22 mouse cellular contexts compared by ENCODE assay signal in the genomic region with DNA sequence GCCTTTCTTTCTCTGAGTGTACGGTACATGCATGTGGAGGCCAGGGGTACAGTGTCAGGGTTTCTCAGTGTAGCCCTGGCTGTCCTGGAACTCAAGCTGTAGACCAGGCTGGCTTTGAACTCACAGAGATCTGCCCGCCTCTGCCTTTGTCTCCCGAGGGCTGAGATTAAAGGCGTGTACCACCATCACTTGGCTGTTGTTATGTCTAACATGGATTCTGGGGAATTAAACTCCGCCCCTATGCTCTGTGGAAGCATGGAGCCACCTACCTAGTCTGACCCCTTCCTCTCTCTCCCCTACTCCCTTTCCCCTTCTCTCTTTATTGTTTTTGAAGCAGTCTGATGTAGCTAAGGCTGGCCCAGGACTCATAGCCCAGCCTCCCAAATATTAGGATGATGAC. TPM values are rescaled to one million over a fixed set of nuclear protein-coding genes. Genes with fewer than 3 reads are reported as not detected.
DNase-seq lines count a peak whose midpoint lies in the region; ATAC-seq and TF ChIP-seq lines count a peak whose summit lies in the region.
"Had no signal": no experiment of that assay in that cellular context is flagged by ENCODE, and none has a peak within 500 bp of the region (broad histone marks: within the 10 kb centered on the region; RNA-seq: fewer than 3 reads in every experiment).

No protein-coding gene starts in this region.

- TF ChIP-seq POLR2A in ES-Bruce4 (IDR thresholded peaks at IDR 0.05; ENCODE audit: insufficient read depth, low read length): no peak
- TF ChIP-seq POLR2A in thymus, adult 2 months (IDR thresholded peaks at IDR 0.05; ENCODE audit: control insufficient read depth, extremely low read depth, insufficient read depth, low read length, poor library complexity): no peak

- H3K27me3 ChIP-seq in ES-Bruce4 (ENCODE audit: control insufficient read depth, insufficient read depth, low read length, poor library complexity, severe bottlenecking): no peaks in the 10 kb centered on the region
- H3K27me3 ChIP-seq in forebrain, embryonic 11.5 days (ENCODE audit: control insufficient read depth, insufficient read depth, low read length): no peaks in the 10 kb centered on the region
- no peaks in the 10 kb centered on the region for H3K27me3 ChIP-seq in thymus, adult 2 months (ENCODE audit: control insufficient read depth, insufficient read depth, low read length)
- H3K27me3 ChIP-seq in heart, embryonic 11.5 days (ENCODE audit: control insufficient read depth, insufficient read depth, low read length): 0 out of 2 replicates have a peak, but pooled peaks cover 3% of the 10 kb centered on the region
- H3K27me3 ChIP-seq: embryonic facial prominence, embryonic 12.5 days had no signal

- no peak for DNase-seq in ES-E14 (ENCODE audit: low read depth, low spot score)
- DNase-seq in ZHBTc4 (ENCODE audit: low read depth, low spot score): peak; percentile 74
- no peak for DNase-seq in forebrain, embryonic 11.5 days (ENCODE audit: low spot score)
- DNase-seq in thymus, adult 2 months: no peak
- no peak for DNase-seq in lung, postnatal 36 days
- DNase-seq: adrenal gland, adult 2 months; adrenal gland, postnatal 10 days; adrenal gland, postnatal 25 days; cerebellum, adult 11 months; cerebellum, adult 18-20 months; cerebellum, adult 8-10 months; cerebellum, adult 9-11 months; cerebellum, postnatal 14 days; cerebellum, postnatal 36 days; embryo, embryonic 11 days had no signal

- no peak overlapping the region for H3K4me2 ChIP-seq in forebrain, embryonic 11.5 days (ENCODE audit: low read depth, low read length, severe bottlenecking)
- no peak overlapping the region for H3K4me2 ChIP-seq in heart, embryonic 11.5 days
- H3K4me2 ChIP-seq: embryonic facial prominence, embryonic 12.5 days; forebrain, embryonic 12.5 days had no signal

- H3K4me1 ChIP-seq in ES-Bruce4 (ENCODE audit: control insufficient read depth, insufficient read depth, low read length) (peaks cover 17% of the 10 kb centered on the region), ES-E14 (ENCODE audit: control insufficient read depth in 2 of 2, insufficient read depth in 2 of 2, low read length in 2 of 2, poor library complexity in 1 of 2) (peaks cover 5 to 30% of the 10 kb centered on the region in 2 experiments; a peak in 3 of 4 replicates)
- peaks cover 7% of the 10 kb centered on the region; the same call in 1 of the 2 replicates for H3K4me1 ChIP-seq in forebrain, embryonic 11.5 days (replicated peaks; ENCODE audit: control insufficient read depth, insufficient read depth, low read length)
- H3K4me1 ChIP-seq in thymus, adult 2 months (replicated peaks; ENCODE audit: control insufficient read depth, insufficient read depth, low read length): no peaks in the 10 kb centered on the region
- H3K4me1 ChIP-seq in heart, embryonic 11.5 days (ENCODE audit: control insufficient read depth, insufficient read depth, low read length): no peaks in the 10 kb centered on the region

- 83% methylated on average over 5 of the region's 5 CpGs for WGBS in forebrain, embryonic 11.5 days
- WGBS in thymus, adult 2 months: 91% methylated on average over 5 of the region's 5 CpGs
- 76% methylated on average over 5 of the region's 5 CpGs for WGBS in heart, embryonic 11.5 days (ENCODE audit: insufficient replicate concordance)

- no peak for TF ChIP-seq CTCF in ES-Bruce4 (IDR thresholded peaks at IDR 0.05; ENCODE audit: low read depth, low read length)
- TF ChIP-seq CTCF in thymus, adult 2 months (IDR thresholded peaks at IDR 0.05; ENCODE audit: borderline replicate concordance, control insufficient read depth, extremely low read depth, insufficient read depth, low read length, poor library complexity): no peak

- no peaks in the 10 kb centered on the region for H3K36me3 ChIP-seq in ES-Bruce4 (ENCODE audit: control insufficient read depth, insufficient read depth, low read length, poor library complexity, severe bottlenecking)
- no peaks in the 10 kb centered on the region for H3K36me3 ChIP-seq in ES-E14 (ENCODE audit: control insufficient read depth, insufficient read depth, low read length, poor library complexity, severe bottlenecking)
- H3K36me3 ChIP-seq in forebrain, embryonic 11.5 days (ENCODE audit: control insufficient read depth, insufficient read depth, low read length): no peaks in the 10 kb centered on the region
- no peaks in the 10 kb centered on the region for H3K36me3 ChIP-seq in thymus, adult 2 months (ENCODE audit: control insufficient read depth, insufficient read depth, low read length)
- H3K36me3 ChIP-seq in heart, embryonic 11.5 days (ENCODE audit: control insufficient read depth, insufficient read depth, low read length): no peaks in the 10 kb centered on the region
- H3K36me3 ChIP-seq: embryonic facial prominence, embryonic 12.5 days; forebrain, embryonic 12.5 days had no signal

- no peak for TF ChIP-seq EP300 in ES-Bruce4 (IDR thresholded peaks at IDR 0.05; ENCODE audit: insufficient read depth, low read depth, low read length)

- ATAC-seq in forebrain, embryonic 11.5 days (replicated peaks; ENCODE audit: low FRiP score): no peak
- ATAC-seq in heart, embryonic 11.5 days (replicated peaks; ENCODE audit: insufficient number of reproducible peaks, low FRiP score, low TSS enrichment): no peak
- ATAC-seq: forebrain, embryonic 14.5 days; forebrain, embryonic 16.5 days had no signal

- H3K4me3 ChIP-seq in ES-Bruce4 (ENCODE audit: low read depth, low read length) (no peak overlapping the region), ES-E14 (ENCODE audit: insufficient read depth in 1 of 2, low read depth in 1 of 2, low read length in 2 of 2, poor library complexity in 1 of 2, severe bottlenecking in 1 of 2) (no peak overlapping the region)
- no peak overlapping the region for H3K4me3 ChIP-seq in forebrain, embryonic 11.5 days (ENCODE audit: low read depth, low read length)
- H3K4me3 ChIP-seq in thymus, adult 2 months (ENCODE audit: control insufficient read depth, insufficient read depth, low read length): no peak overlapping the region
- no peak overlapping the region for H3K4me3 ChIP-seq in heart, embryonic 11.5 days (ENCODE audit: low read depth, low read length)
- H3K4me3 ChIP-seq: embryonic facial prominence, embryonic 12.5 days; forebrain, embryonic 12.5 days had no signal

- H3K27ac ChIP-seq in ES-Bruce4 (ENCODE audit: insufficient read depth, low read length): peak overlapping the region; percentile 55
- peak overlapping the region; percentile 70; the same call in 1 of the 2 replicates for H3K27ac ChIP-seq in ES-E14 (ENCODE audit: insufficient read depth, low read depth, low read length, poor library complexity, severe bottlenecking)
- H3K27ac ChIP-seq in forebrain, embryonic 11.5 days (ENCODE audit: low read depth, low read length): no peak overlapping the region
- H3K27ac ChIP-seq in thymus, adult 2 months (ENCODE audit: control insufficient read depth, insufficient read depth, low read length): no peak overlapping the region
- no peak overlapping the region for H3K27ac ChIP-seq in heart, embryonic 11.5 days (ENCODE audit: low read depth, low read length)
- H3K27ac ChIP-seq: embryonic facial prominence, embryonic 12.5 days; forebrain, embryonic 12.5 days had no signal

- H3K9me3 ChIP-seq in ES-Bruce4 (replicated peaks; ENCODE audit: control insufficient read depth, insufficient read depth, low read length, poor library complexity, severe bottlenecking): no peaks in the 10 kb centered on the region
- no peaks in the 10 kb centered on the region for H3K9me3 ChIP-seq in ES-E14 (ENCODE audit: control insufficient read depth, insufficient read depth, low read depth, low read length)
- H3K9me3 ChIP-seq in forebrain, embryonic 11.5 days (ENCODE audit: control insufficient read depth, low read length): no peaks in the 10 kb centered on the region
- H3K9me3 ChIP-seq in heart, embryonic 11.5 days (replicated peaks; ENCODE audit: control insufficient read depth, low read length): no peaks in the 10 kb centered on the region
- H3K9me3 ChIP-seq: embryonic facial prominence, embryonic 12.5 days; forebrain, embryonic 12.5 days had no signal

- H3K9ac ChIP-seq in ES-Bruce4 (ENCODE audit: low read depth, poor library complexity, severe bottlenecking): no peak overlapping the region
- peak overlapping the region; percentile 50; the same call in 1 of the 2 replicates for H3K9ac ChIP-seq in ES-E14 (ENCODE audit: insufficient read depth, low read depth, low read length, poor library complexity, severe bottlenecking)
- no peak overlapping the region for H3K9ac ChIP-seq in forebrain, embryonic 11.5 days (ENCODE audit: low read length)
- no peak overlapping the region for H3K9ac ChIP-seq in heart, embryonic 11.5 days (ENCODE audit: low read depth, low read length)
- H3K9ac ChIP-seq: embryonic facial prominence, embryonic 12.5 days; forebrain, embryonic 12.5 days had no signal

- in situ Hi-C loops in ES-E14 (cut with MboI; ENCODE audit: low sequenced_read_pairs in 2 of 2, unreplicated experiment in 2 of 2): no loop called here

TF ChIP-seq in ES-E14, 5 proteins besides CTCF, POLR2A, EP300 and RAD21 (continues in another document):
- TF ChIP-seq HCFC1 (IDR thresholded peaks at IDR 0.05; ENCODE audit: borderline replicate concordance, insufficient read depth, low read length) (no peak), ZC3H11A (IDR thresholded peaks at IDR 0.05; ENCODE audit: borderline replicate concordance, low read depth, low read length) (no peak), CHD2 (IDR thresholded peaks at IDR 0.05; ENCODE audit: low read depth, low read length) (no peak), MAFK (IDR thresholded peaks at IDR 0.05; ENCODE audit: insufficient read depth, low read depth, low read length) (no peak)

RNA-seq across cellular contexts. Expression of gene Scube3, which starts 12.1 kb away (rescaled TPM):
- polyA plus RNA-seq in ES-Bruce4 (2011; ENCODE audit: insufficient read depth, insufficient read length, low read depth, missing spikeins): 17.9 and 18.0 TPM in 2 replicates
- 24.0 and 25.7 TPM in 2 replicates for total RNA-seq in ES-E14 (2012; rRNA removed)
- polyA plus RNA-seq in forebrain, embryonic 11.5 days (2014; fragmentation: Nextera tagmentation; extraction: Ambion mirVana): 10.5 and 12.4 TPM in 2 replicates
- 1.6 and 3.0 TPM in 2 replicates for polyA plus RNA-seq in thymus, adult 2 months (2012; rRNA removed)
- polyA plus RNA-seq in heart, embryonic 11.5 days (2014; fragmentation: Nextera tagmentation; extraction: Ambion mirVana): 1.7 and 2.3 TPM in 2 replicates

RNA-seq across cellular contexts. Expression of gene Zfp523, which starts 47.1 kb away (rescaled TPM):
- polyA plus RNA-seq in ES-Bruce4 (2011; ENCODE audit: insufficient read depth, insufficient read length, low read depth, missing spikeins): 16.6 and 19.5 TPM in 2 replicates
- 11.4 and 16.8 TPM in 2 replicates for total RNA-seq in ES-E14 (2012; rRNA removed)
- 37.8 and 40.2 TPM in 2 replicates for polyA plus RNA-seq in forebrain, embryonic 11.5 days (2014; fragmentation: Nextera tagmentation; extraction: Ambion mirVana)
- 55.5 and 55.7 TPM in 2 replicates for polyA plus RNA-seq in thymus, adult 2 months (2012; rRNA removed)
- 19.5 and 21.0 TPM in 2 replicates for polyA plus RNA-seq in heart, embryonic 11.5 days (2014; fragmentation: Nextera tagmentation; extraction: Ambion mirVana)

RNA-seq across cellular contexts. Expression of gene Tcp11, which starts 49.4 kb away (rescaled TPM):
- 11.6 and 18.9 TPM in 2 replicates for polyA plus RNA-seq in ES-Bruce4 (2011; ENCODE audit: insufficient read depth, insufficient read length, low read depth, missing spikeins)
- total RNA-seq in ES-E14 (2012; rRNA removed): 4.8 and 7.3 TPM in 2 replicates
- 0.39 and 1.0 TPM in 2 replicates for polyA plus RNA-seq in forebrain, embryonic 11.5 days (2014; fragmentation: Nextera tagmentation; extraction: Ambion mirVana)
- polyA plus RNA-seq in thymus, adult 2 months (2012; rRNA removed): 3.3 and 5.0 TPM in 2 replicates
- polyA plus RNA-seq in heart, embryonic 11.5 days (2014; fragmentation: Nextera tagmentation; extraction: Ambion mirVana): 0.34 and 0.49 TPM in 2 replicates
- total RNA-seq: adrenal gland, postnatal 25 days had no signal
- polyA plus RNA-seq: adrenal gland, adult 2 months; C2C12 had no signal

Comparison
In these comparisons a context has a peak if more than half of its experiments do, and no peak if none do; other contexts are left out.
1. H3K27ac ChIP-seq: peak in ES-Bruce4 (single experiment) and ES-E14 (single experiment); none in forebrain, embryonic 11.5 days (single experiment), thymus, adult 2 months (single experiment) and heart, embryonic 11.5 days (single experiment).